Mouse (Mus musculus) olfactory bulb, adult 2 months (tissue): Measurements from ENCODE around the gene Cse1l.

Source experiments
- CTCF ChIP-seq: fragments of 200-500 bp; IDR thresholded peaks from 2 replicates; pipeline ENCODE4 v1.5.1; 2012; ENCODE audit warnings: low read depth, mild to moderate bottlenecking, low read length, moderate library complexity; ENCODE audit not compliant: insufficient read depth
- POLR2A ChIP-seq: fragments of 200-500 bp; IDR thresholded peaks from 2 replicates; pipeline ENCODE4 v1.6.1; 2012; ENCODE audit warnings: mild to moderate bottlenecking, low read depth, low read length, moderate library complexity; ENCODE audit not compliant: insufficient read depth

DNA sequence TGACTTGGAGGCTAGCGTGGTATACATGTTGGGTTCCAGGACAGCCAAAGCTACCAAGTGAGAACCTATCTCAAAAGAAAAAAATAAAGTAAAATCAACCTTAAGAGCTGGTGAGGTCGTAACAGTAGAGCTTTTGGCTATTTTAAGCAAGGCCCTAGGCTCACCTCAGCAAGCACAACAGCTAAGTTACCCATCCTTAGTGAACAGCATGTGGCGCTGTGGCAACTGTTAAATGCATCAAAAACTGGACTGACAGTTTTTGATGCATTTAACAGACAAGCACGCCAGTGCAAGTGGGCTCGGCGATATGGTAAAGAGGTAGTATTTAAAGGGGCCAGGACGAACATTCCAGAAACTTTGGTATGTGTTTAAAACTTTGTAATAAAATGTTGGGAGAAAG lies 85.0 kb downstream of the Cse1l start:
- TF ChIP-seq CTCF, result no peak
- TF ChIP-seq POLR2A, result no peak
